Mouse (Mus musculus): ENCODE results near the gene Tmprss6. TPM values are rescaled to one million over a fixed set of nuclear protein-coding genes. Genes with fewer than 3 reads are reported as not detected.
A peak's percentile ranks its signal among the peaks of the same experiment; 100 is the strongest.

The Tmprss6 gene
- polyA plus RNA-seq (2016; fragmentation: Nextera tagmentation; extraction: Ambion mirVana) = 0.43 and 1.3 TPM in 2 replicates

GRCm38 (mm10) chr15:78468379-78468937 lies at the start of gene Tmprss6:
Tmprss6 (minus strand) TSS chr15:78468634.
- Histone ChIP-seq H3K9me3 (no peaks in the 10 kb centered on the region), H3K9ac (no peak within 1 kb of the TSS), H3K4me1 (no peaks in the 10 kb centered on the region), H3K4me3 (replicated peaks) (no peak within 1 kb of the TSS), H3K36me3 (replicated peaks) (no peaks in the 10 kb centered on the region), H3K27me3 (no peaks in the 10 kb centered on the region), H3K27ac (no peak within 1 kb of the TSS), H3K4me2 (no peak within 1 kb of the TSS)
- no peak for ATAC-seq (ENCODE audit: low FRiP score)
- WGBS = 85% methylated on average over 7 of the region's 7 CpGs

DNA sequence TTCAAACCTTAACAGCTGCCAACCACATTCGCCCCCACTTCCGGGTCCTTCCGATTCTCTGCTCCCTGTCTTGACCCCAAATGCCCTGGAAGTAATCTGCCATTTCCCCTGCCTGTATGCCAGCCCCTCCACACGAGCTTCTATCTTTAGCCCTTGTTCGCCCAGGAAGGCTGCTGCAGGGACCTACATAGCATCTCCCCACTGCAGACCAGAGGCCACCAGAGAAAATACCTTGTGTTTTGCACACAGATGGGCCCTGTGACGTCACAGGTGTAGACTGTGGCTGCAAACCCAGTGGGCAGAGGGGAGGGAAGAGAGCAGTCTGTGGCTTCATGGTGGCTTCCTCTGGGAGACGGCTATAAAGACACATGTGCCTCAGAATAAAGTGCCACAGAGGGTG lies 49.8 kb upstream of the Tmprss6 start:
- no peaks in the 10 kb centered on the region for H3K9me3 ChIP-seq
- no peaks in the 10 kb centered on the region for H3K27me3 ChIP-seq
- H3K4me1 ChIP-seq = no peaks in the 10 kb centered on the region
- WGBS = 69% methylated on average over 7 of the region's 7 CpGs
- H3K4me2 ChIP-seq = no peak overlapping the region
- no peak overlapping the region for H3K4me3 ChIP-seq (replicated peaks)
- no peak for ATAC-seq (ENCODE audit: low FRiP score)
- no peak overlapping the region for H3K9ac ChIP-seq
- no peak overlapping the region for H3K27ac ChIP-seq
- H3K36me3 ChIP-seq (replicated peaks) = no peaks in the 10 kb centered on the region

DNA sequence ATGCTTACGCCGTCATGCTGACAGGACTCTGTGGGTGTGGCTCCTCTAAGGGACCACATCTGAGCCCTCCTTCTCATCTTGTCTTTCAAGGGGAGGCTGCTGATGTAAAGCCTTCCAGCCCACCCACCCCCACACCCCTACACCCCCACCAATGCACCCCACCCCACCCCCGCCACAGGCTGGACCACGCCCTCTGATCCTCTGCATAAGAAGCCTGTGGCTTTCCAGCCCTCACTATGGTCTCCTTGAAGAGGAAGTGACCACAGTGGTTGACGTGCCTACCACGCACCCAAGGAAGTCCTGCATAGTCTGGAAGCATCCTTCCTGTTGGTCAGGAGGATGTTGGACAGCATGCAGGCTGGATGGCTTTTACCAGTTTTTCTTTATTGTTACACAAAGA lies 47.3 kb upstream of the Tmprss6 start:
- Histone ChIP-seq H3K9ac (no peak overlapping the region), H3K27me3 (no peaks in the 10 kb centered on the region)
- 77% methylated on average over 6 of the region's 6 CpGs for WGBS

DNA sequence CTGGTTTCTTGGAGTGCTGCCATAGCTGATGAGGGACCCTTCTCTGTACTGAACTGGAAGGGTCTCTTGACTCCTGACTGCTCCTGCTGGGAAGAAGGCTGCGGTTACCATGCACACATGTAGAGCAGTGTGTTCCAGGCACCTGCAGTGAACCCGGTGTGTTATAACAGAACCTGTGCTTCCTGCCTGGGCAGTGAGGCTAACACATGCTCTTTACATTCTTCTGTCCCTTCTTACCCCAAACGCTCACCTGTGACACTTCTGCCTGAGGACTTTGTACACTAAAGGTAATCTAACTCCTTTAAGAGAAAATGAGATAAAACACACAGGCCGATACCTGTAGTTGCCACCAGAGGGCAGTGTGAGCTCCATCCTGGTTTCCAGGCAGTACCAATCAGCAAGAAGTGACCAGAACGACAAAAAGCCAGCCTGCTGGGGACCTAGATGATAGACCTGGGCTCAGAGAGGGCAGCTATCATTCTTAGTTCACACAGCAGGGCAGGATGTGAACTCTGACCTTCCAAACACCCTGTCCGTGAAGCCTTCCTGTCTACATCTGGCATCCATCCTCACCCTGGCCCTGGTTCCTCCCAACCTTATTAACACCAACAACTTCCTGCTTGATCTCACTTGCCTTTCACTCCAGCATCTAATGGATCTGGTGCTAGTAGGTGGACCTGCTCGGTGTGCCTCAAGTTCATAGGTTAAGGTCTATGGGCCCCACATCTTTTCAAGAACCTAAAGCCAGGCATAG lies 46.1 kb upstream of the Tmprss6 start:
- WGBS = 32% methylated on average over 7 of the region's 7 CpGs

More for the DNA sequence above, 47.3 kb upstream of the Tmprss6 start:
- Histone ChIP-seq H3K36me3 (replicated peaks) (no peaks in the 10 kb centered on the region), H3K27ac (no peak overlapping the region), H3K4me3 (replicated peaks) (no peak overlapping the region), H3K4me1 (no peaks in the 10 kb centered on the region), H3K4me2 (no peak overlapping the region), H3K9me3 (no peaks in the 10 kb centered on the region)
- ATAC-seq (ENCODE audit: low FRiP score) = no peak

DNA sequence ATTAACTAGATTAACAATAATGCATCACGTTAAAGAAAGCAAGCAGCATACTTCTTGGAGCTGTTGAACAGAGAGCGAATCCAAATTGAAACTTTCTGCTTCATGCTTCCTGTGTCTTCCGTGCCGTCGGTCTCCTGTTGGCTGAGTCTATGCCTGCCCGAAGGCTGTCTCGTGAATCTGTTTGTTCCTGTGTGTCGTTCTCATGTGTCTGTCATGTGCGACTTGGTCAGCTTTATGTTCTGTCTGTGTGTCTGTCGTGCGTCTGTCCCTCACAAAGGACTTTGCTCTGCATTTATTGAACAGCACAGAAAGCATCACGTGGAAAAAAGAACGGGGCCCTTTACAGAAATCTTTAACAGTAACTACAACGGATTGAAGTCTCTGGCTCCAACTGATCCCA lies 44.6 kb upstream of the Tmprss6 start:
- H3K4me1 ChIP-seq = peaks cover 7% of the 10 kb centered on the region
- no peak overlapping the region for H3K9ac ChIP-seq
- no peak overlapping the region for H3K4me3 ChIP-seq (replicated peaks)
- H3K27ac ChIP-seq = no peak overlapping the region
- WGBS = 88% methylated on average over 14 of the region's 14 CpGs
- no peak overlapping the region for H3K4me2 ChIP-seq
- no peak for ATAC-seq (ENCODE audit: low FRiP score)
- no peaks in the 10 kb centered on the region for H3K36me3 ChIP-seq (replicated peaks)
- H3K9me3 ChIP-seq = no peaks in the 10 kb centered on the region
- no peaks in the 10 kb centered on the region for H3K27me3 ChIP-seq

More for the DNA sequence above, 46.1 kb upstream of the Tmprss6 start:
- H3K9ac ChIP-seq = no peak overlapping the region
- no peak overlapping the region for H3K4me2 ChIP-seq
- no peaks in the 10 kb centered on the region for H3K36me3 ChIP-seq (replicated peaks)
- H3K4me3 ChIP-seq (replicated peaks) = no peak overlapping the region
- H3K4me1 ChIP-seq = peaks cover 7% of the 10 kb centered on the region
- H3K9me3 ChIP-seq = no peaks in the 10 kb centered on the region
- H3K27me3 ChIP-seq = no peaks in the 10 kb centered on the region
- H3K27ac ChIP-seq = no peak overlapping the region
- ATAC-seq (ENCODE audit: low FRiP score) = peak; percentile 55; the same call in 1 of the 2 replicates

- Histone ChIP-seq H3K27ac (no peak overlapping the region), H3K4me1 (peaks cover 7% of the 10 kb centered on the region), H3K36me3 (replicated peaks) (no peaks in the 10 kb centered on the region), H3K9me3 (no peaks in the 10 kb centered on the region), H3K4me2 (no peak overlapping the region), H3K27me3 (no peaks in the 10 kb centered on the region), H3K4me3 (replicated peaks) (no peak overlapping the region), H3K9ac (no peak overlapping the region)
- ATAC-seq (ENCODE audit: low FRiP score) = no peak
- WGBS = 88% methylated on average over 7 of the region's 7 CpGs
Measured at GRCm38 (mm10) chr15:78511951-78512350, 43.5 kb upstream of the Tmprss6 start.

GRCm38 (mm10) chr15:78510736-78511135 lies 42.3 kb upstream of the Tmprss6 start:
- no peak overlapping the region for H3K4me2 ChIP-seq
- H3K27me3 ChIP-seq = no peaks in the 10 kb centered on the region
- H3K9me3 ChIP-seq = no peaks in the 10 kb centered on the region
- H3K4me3 ChIP-seq (replicated peaks) = no peak overlapping the region
- H3K9ac ChIP-seq = no peak overlapping the region
- no peak for ATAC-seq (ENCODE audit: low FRiP score)
- no peak overlapping the region for H3K27ac ChIP-seq
- peaks cover 7% of the 10 kb centered on the region for H3K4me1 ChIP-seq
- 91% methylated on average over 6 of the region's 6 CpGs for whole genome bisulfite sequencing
- no peaks in the 10 kb centered on the region for H3K36me3 ChIP-seq (replicated peaks)

GRCm38 (mm10) chr15:78510121-78510576 lies 41.7 kb upstream of the Tmprss6 start:
- H3K4me1 ChIP-seq = peaks cover 7% of the 10 kb centered on the region
- no peak overlapping the region for H3K27ac ChIP-seq
- no peak for ATAC-seq (ENCODE audit: low FRiP score)
- H3K4me3 ChIP-seq (replicated peaks) = no peak overlapping the region
- H3K9me3 ChIP-seq = no peaks in the 10 kb centered on the region
- no peak overlapping the region for H3K4me2 ChIP-seq
- H3K36me3 ChIP-seq (replicated peaks) = no peaks in the 10 kb centered on the region
- no peaks in the 10 kb centered on the region; the same call in 1 of the 2 replicates for H3K27me3 ChIP-seq
- 75% methylated on average over 8 of the region's 8 CpGs for WGBS
- H3K9ac ChIP-seq = 0 out of 2 replicates have a peak overlapping the region, but pooled peaks have one; percentile 13

- no peak for ATAC-seq (ENCODE audit: low FRiP score)
- no peak overlapping the region for H3K4me2 ChIP-seq
- WGBS = 45% methylated on average over 12 of the region's 12 CpGs
- H3K27ac ChIP-seq = no peak overlapping the region
- H3K9me3 ChIP-seq = no peaks in the 10 kb centered on the region
- no peaks in the 10 kb centered on the region for H3K36me3 ChIP-seq (replicated peaks)
- H3K27me3 ChIP-seq = no peaks in the 10 kb centered on the region; the same call in 1 of the 2 replicates
- H3K4me1 ChIP-seq = peaks cover 7% of the 10 kb centered on the region
- no peak overlapping the region for H3K9ac ChIP-seq
- no peak overlapping the region for H3K4me3 ChIP-seq (replicated peaks)
Measured at GRCm38 (mm10) chr15:78509297-78509899, 41.0 kb upstream of the Tmprss6 start.

GRCm38 (mm10) chr15:78508443-78508842 lies 40.0 kb upstream of the Tmprss6 start:
- ATAC-seq (ENCODE audit: low FRiP score) = no peak
- no peak overlapping the region for H3K27ac ChIP-seq
- H3K9ac ChIP-seq = no peak overlapping the region
- 61% methylated on average over 7 of the region's 7 CpGs for WGBS
- no peaks in the 10 kb centered on the region for H3K9me3 ChIP-seq
- no peak overlapping the region for H3K4me3 ChIP-seq (replicated peaks)
- peaks cover 7% of the 10 kb centered on the region for H3K4me1 ChIP-seq
- no peak overlapping the region for H3K4me2 ChIP-seq
- H3K27me3 ChIP-seq = no peaks in the 10 kb centered on the region; the same call in 1 of the 2 replicates
- H3K36me3 ChIP-seq (replicated peaks) = no peaks in the 10 kb centered on the region

- no peak for ATAC-seq (ENCODE audit: low FRiP score)
- Histone ChIP-seq H3K4me2 (no peak overlapping the region), H3K27me3 (no peaks in the 10 kb centered on the region; the same call in 1 of the 2 replicates), H3K9ac (no peak overlapping the region), H3K27ac (no peak overlapping the region), H3K4me3 (replicated peaks) (no peak overlapping the region), H3K9me3 (no peaks in the 10 kb centered on the region), H3K4me1 (peaks cover 7% of the 10 kb centered on the region), H3K36me3 (replicated peaks) (no peaks in the 10 kb centered on the region)
- 87% methylated on average over 3 of the region's 3 CpGs for WGBS
Measured at GRCm38 (mm10) chr15:78505541-78505940, 37.1 kb upstream of the Tmprss6 start.

GRCm38 (mm10) chr15:78504816-78505215 lies 36.4 kb upstream of the Tmprss6 start:
- WGBS = 92% methylated on average over 5 of the region's 5 CpGs
- no peak overlapping the region for H3K4me3 ChIP-seq (replicated peaks)
- H3K4me2 ChIP-seq = no peak overlapping the region
- no peaks in the 10 kb centered on the region for H3K9me3 ChIP-seq
- no peaks in the 10 kb centered on the region; the same call in 1 of the 2 replicates for H3K27me3 ChIP-seq
- no peaks in the 10 kb centered on the region for H3K36me3 ChIP-seq (replicated peaks)
- peaks cover 1% of the 10 kb centered on the region for H3K4me1 ChIP-seq
- no peak overlapping the region for H3K27ac ChIP-seq
- no peak overlapping the region for H3K9ac ChIP-seq
- no peak for ATAC-seq (ENCODE audit: low FRiP score)

All from forebrain, embryonic 12.5 days (tissue).